Mouse (Mus musculus) cortical plate, adult 2 months (tissue): ENCODE measurements around the gene Myo1b. TPM values are rescaled to one million over a fixed set of nuclear protein-coding genes. Genes with fewer than 3 reads are reported as not detected.

Source experiments
- H3K27ac ChIP-seq: fragments of 200-500 bp; 2 replicates; pipeline ENCODE4 v1.5.1; 2012; ENCODE audit warnings: low read length, control low read depth, inconsistent platforms; ENCODE audit not compliant: insufficient read depth
- H3K4me1 ChIP-seq: fragments of 200-500 bp; 2 replicates; pipeline ENCODE4 v1.6.1; 2011; ENCODE audit warnings: low read length; ENCODE audit not compliant: control insufficient read depth, insufficient read depth
- H3K4me3 ChIP-seq: fragments of 200-500 bp; 2 replicates; pipeline ENCODE4 v1.5.1; 2011; ENCODE audit warnings: mild to moderate bottlenecking, low read length, control low read depth; ENCODE audit not compliant: insufficient read depth
- CTCF ChIP-seq: fragments of 200-500 bp; IDR thresholded peaks from 2 replicates; pipeline ENCODE4 v1.5.1; 2011; ENCODE audit warnings: mild to moderate bottlenecking, control low read depth, low read length; ENCODE audit not compliant: insufficient read depth; ENCODE audit errors: extremely low read depth
- POLR2A ChIP-seq: fragments of 200-500 bp; IDR thresholded peaks from 2 replicates; pipeline ENCODE4 v1.6.1; 2011; ENCODE audit warnings: mild to moderate bottlenecking, low read length, control low read depth; ENCODE audit not compliant: insufficient read depth; ENCODE audit errors: extremely low read depth
- polyA plus RNA-seq: library from polyadenylated mRNA; depleted of rRNA; stranded (reverse); fragments of >200 nt; gene quantifications from 2 replicates; pipeline ENCODE4 v1.2.3, GENCODE M21; 2012

Myo1b gene
- polyA plus RNA-seq, 1 experiment = 31.5 TPM

- Histone ChIP-seq H3K27ac (peak overlapping the region; percentile 18; the same call in 1 of the 2 replicates), H3K4me3 (no peak overlapping the region), H3K4me1 (peaks cover 13% of the 10 kb centered on the region)
- TF ChIP-seq CTCF (no peak), POLR2A (no peak)
Observed at GRCm38 (mm10) chr1:51822531-51822930, 93.3 kb downstream of the Myo1b start.

GRCm38 (mm10) chr1:51821701-51822495 lies 94.0 kb downstream of the Myo1b start:
- Histone ChIP-seq H3K4me1 (peaks cover 13% of the 10 kb centered on the region), H3K27ac (peak overlapping the region; percentile 35; the same call in 1 of the 2 replicates), H3K4me3 (no peak overlapping the region)
- no peak for TF ChIP-seq CTCF
- TF ChIP-seq POLR2A = no peak

- Histone ChIP-seq H3K27ac (peak overlapping the region; percentile 15), H3K4me3 (no peak overlapping the region), H3K4me1 (peaks cover 13% of the 10 kb centered on the region)
- TF ChIP-seq POLR2A (no peak), CTCF (no peak)
Observed at GRCm38 (mm10) chr1:51820520-51820919, 95.4 kb downstream of the Myo1b start.

- TF ChIP-seq CTCF = no peak
- no peak for TF ChIP-seq POLR2A
- peaks cover 13% of the 10 kb centered on the region for H3K4me1 ChIP-seq
- H3K4me3 ChIP-seq = no peak overlapping the region
- H3K27ac ChIP-seq = no peak overlapping the region; the same call in 1 of the 2 replicates
Observed at GRCm38 (mm10) chr1:51820013-51820441, 95.8 kb downstream of the Myo1b start.

GRCm38 (mm10) chr1:51815636-51816035 lies 100.2 kb downstream of the Myo1b start:
- no peak for TF ChIP-seq POLR2A
- TF ChIP-seq CTCF = no peak
- Histone ChIP-seq H3K4me3 (no peak overlapping the region), H3K27ac (no peak overlapping the region), H3K4me1 (peaks cover 2% of the 10 kb centered on the region)

- no peak overlapping the region for H3K27ac ChIP-seq
- no peak overlapping the region for H3K4me3 ChIP-seq
- peaks cover 2% of the 10 kb centered on the region; the same call in 1 of the 2 replicates for H3K4me1 ChIP-seq
- no peak for TF ChIP-seq CTCF
Observed at GRCm38 (mm10) chr1:51814854-51815630, 100.8 kb downstream of the Myo1b start.

GRCm38 (mm10) chr1:51808847-51809246 lies 107.0 kb downstream of the Myo1b start:
- no peak for TF ChIP-seq POLR2A
- no peak for TF ChIP-seq CTCF
- H3K4me1 ChIP-seq = no peaks in the 10 kb centered on the region
- H3K4me3 ChIP-seq = no peak overlapping the region
- no peak overlapping the region for H3K27ac ChIP-seq

- TF ChIP-seq CTCF = no peak
- TF ChIP-seq POLR2A = no peak
- no peaks in the 10 kb centered on the region for H3K4me1 ChIP-seq
- no peak overlapping the region for H3K4me3 ChIP-seq
- no peak overlapping the region for H3K27ac ChIP-seq
Observed at GRCm38 (mm10) chr1:51808228-51808627, 107.6 kb downstream of the Myo1b start.

- TF ChIP-seq POLR2A (no peak), CTCF (no peak)
- Histone ChIP-seq H3K27ac (no peak overlapping the region), H3K4me3 (no peak overlapping the region), H3K4me1 (no peaks in the 10 kb centered on the region)
Observed at GRCm38 (mm10) chr1:51805040-51805610, 110.7 kb downstream of the Myo1b start.
